Mouse (Mus musculus): Measurements from ENCODE around the gene Ap4s1.
"Not testable (repeated sequence)": the region's sequence is repeated elsewhere in the genome, so short reads cannot be mapped to it uniquely, and the experiment has no call there.

Gene Ap4s1

GRCm38 (mm10) chr12:51690893-51691844, at the start of gene Ap4s1:
Ap4s1 (plus strand) TSS chr12:51691033.
- DNase-seq (ENCODE audit: extremely low read depth, low read depth, low spot score), result no peak

GRCm38 (mm10) chr12:51641871-51642270, 49.0 kb upstream of the Ap4s1 start:
- no peak for DNase-seq (ENCODE audit: extremely low read depth, low read depth, low spot score)

GRCm38 (mm10) chr12:51649401-51649800, 41.4 kb upstream of the Ap4s1 start:
- DNase-seq (ENCODE audit: extremely low read depth, low read depth, low spot score), result not testable (repeated sequence)

GRCm38 (mm10) chr12:51655944-51656465, 34.8 kb upstream of the Ap4s1 start:
- no peak for DNase-seq (ENCODE audit: extremely low read depth, low read depth, low spot score)

- DNase-seq (ENCODE audit: extremely low read depth, low read depth, low spot score), result no peak
Observed at GRCm38 (mm10) chr12:51663011-51663410, 27.8 kb upstream of the Ap4s1 start.

- no peak for DNase-seq (ENCODE audit: extremely low read depth, low read depth, low spot score)
Observed at GRCm38 (mm10) chr12:51663908-51664307, 26.9 kb upstream of the Ap4s1 start.

- DNase-seq (ENCODE audit: extremely low read depth, low read depth, low spot score), result no peak
Observed at GRCm38 (mm10) chr12:51666708-51667430, 24.0 kb upstream of the Ap4s1 start.

- DNase-seq (ENCODE audit: extremely low read depth, low read depth, low spot score), result no peak
Observed at GRCm38 (mm10) chr12:51671231-51671891, 19.5 kb upstream of the Ap4s1 start.

- no peak for DNase-seq (ENCODE audit: extremely low read depth, low read depth, low spot score)
Observed at GRCm38 (mm10) chr12:51673270-51673669, 17.6 kb upstream of the Ap4s1 start.

GRCm38 (mm10) chr12:51676442-51676841, 14.4 kb upstream of the Ap4s1 start:
- no peak for DNase-seq (ENCODE audit: extremely low read depth, low read depth, low spot score)

- DNase-seq (ENCODE audit: extremely low read depth, low read depth, low spot score), result no peak
Observed at GRCm38 (mm10) chr12:51678844-51679243, 12.0 kb upstream of the Ap4s1 start.

- DNase-seq (ENCODE audit: extremely low read depth, low read depth, low spot score), result no peak
Observed at GRCm38 (mm10) chr12:51688546-51688945, 2.3 kb upstream of the Ap4s1 start.

GRCm38 (mm10) chr12:51691845-51692632, 1.2 kb downstream of the Ap4s1 start, which contains the start of gene Strn3:
Strn3 (minus strand) TSS chr12:51691897.
- peak; percentile 67 for DNase-seq (ENCODE audit: extremely low read depth, low read depth, low spot score)

GRCm38 (mm10) chr12:51692870-51693269, 2.0 kb downstream of the Ap4s1 start:
- not testable (repeated sequence) for DNase-seq (ENCODE audit: extremely low read depth, low read depth, low spot score)

- no peak for DNase-seq (ENCODE audit: extremely low read depth, low read depth, low spot score)
Observed at GRCm38 (mm10) chr12:51693419-51693818, 2.6 kb downstream of the Ap4s1 start.

- no peak for DNase-seq (ENCODE audit: extremely low read depth, low read depth, low spot score)
Observed at GRCm38 (mm10) chr12:51694096-51694495, 3.3 kb downstream of the Ap4s1 start.

GRCm38 (mm10) chr12:51694966-51695365, 4.1 kb downstream of the Ap4s1 start:
- no peak for DNase-seq (ENCODE audit: extremely low read depth, low read depth, low spot score)

- DNase-seq (ENCODE audit: extremely low read depth, low read depth, low spot score), result no peak
Observed at GRCm38 (mm10) chr12:51696157-51696556, 5.3 kb downstream of the Ap4s1 start.

- no peak for DNase-seq (ENCODE audit: extremely low read depth, low read depth, low spot score)
Observed at GRCm38 (mm10) chr12:51699623-51700393, 9.0 kb downstream of the Ap4s1 start.
